Mouse (Mus musculus) right cerebral cortex, postnatal 36 days (tissue): ENCODE measurements at regions not wholly inside any gene's neighbourhood (a gene's known extent, or its start where the extent isn't known, plus 50 kb on each side); places are given as distances from the start of the nearest gene placed in this dataset.

ENCODE experiments used
- DNase-seq, 2 experiments: peaks; one replicate each; pipeline ENCODE4 v3.0.0; 2022; ENCODE audit warnings: low spot score in 2 of 2, mixed read lengths in 1 of 2

GRCm38 (mm10) chr4:80002738-80003635, 830.9 kb upstream of the Tyrp1 start:
- DNase-seq, result no peak

GRCm38 (mm10) chr4:80003636-80004365, 830.1 kb upstream of the Tyrp1 start:
- no peak for DNase-seq

- DNase-seq, result no peak
Measured at GRCm38 (mm10) chr4:80004366-80004700, 829.6 kb upstream of the Tyrp1 start.

GRCm38 (mm10) chr4:80004788-80005187, 829.1 kb upstream of the Tyrp1 start:
- no peak for DNase-seq

- no peak for DNase-seq
Measured at GRCm38 (mm10) chr4:80027876-80028275, 806.0 kb upstream of the Tyrp1 start.

- peak; percentile 50 to 67 for DNase-seq
Measured at GRCm38 (mm10) chr4:80047956-80048355, 786.0 kb upstream of the Tyrp1 start.
